Mouse (Mus musculus) stomach, embryonic 16.5 days (tissue): ENCODE data around the gene Pate2. TPM values are rescaled to one million over a fixed set of nuclear protein-coding genes. Genes with fewer than 3 reads are reported as not detected.
A peak's percentile ranks its signal among the peaks of the same experiment; 100 is the strongest.

Source experiments
- ATAC-seq: fragments of 200-750 bp; cut with Nextera tagmentation; 2 replicates; pipeline ENCODE4 v1.8.0; 2017; ENCODE audit warnings: moderate number of reproducible peaks, moderate TSS enrichment; ENCODE audit not compliant: insufficient read depth, low FRiP score
- H3K27ac ChIP-seq: fragments of 300-500 bp; sonication (generic); 2 replicates; pipeline ENCODE4 v1.5.1; 2014; ENCODE audit warnings: low read length
- H3K27me3 ChIP-seq: fragments of 300-500 bp; sonication (generic); 2 replicates; pipeline ENCODE4 v1.6.1; 2014; ENCODE audit warnings: low read length, control low read depth, mixed read lengths; ENCODE audit not compliant: control insufficient read depth, insufficient read depth
- H3K36me3 ChIP-seq: fragments of 300-500 bp; sonication (generic); 2 replicates; pipeline ENCODE4 v1.6.1; 2014; ENCODE audit warnings: low read length; ENCODE audit not compliant: control insufficient read depth, insufficient read depth
- H3K4me1 ChIP-seq: fragments of 300-500 bp; sonication (generic); 2 replicates; pipeline ENCODE4 v1.6.1; 2014; ENCODE audit warnings: low read length, control low read depth, mixed read lengths; ENCODE audit not compliant: control insufficient read depth, insufficient read depth
- H3K4me2 ChIP-seq: fragments of 300-500 bp; sonication (generic); 2 replicates; pipeline ENCODE4 v1.6.1; 2014; ENCODE audit warnings: low read depth, low read length, mixed read lengths
- H3K4me3 ChIP-seq: fragments of 300-500 bp; sonication (generic); replicated peaks from 2 replicates; pipeline ENCODE4 v1.5.1; 2014; ENCODE audit warnings: mild to moderate bottlenecking, low read length
- H3K9ac ChIP-seq: fragments of 300-500 bp; sonication (generic); 2 replicates; pipeline ENCODE4 v1.6.1; 2014; ENCODE audit warnings: low read length
- H3K9me3 ChIP-seq: fragments of 300-500 bp; sonication (generic); replicated peaks from 2 replicates; pipeline ENCODE4 v1.6.1; 2016; ENCODE audit warnings: low read length, control low read depth; ENCODE audit not compliant: control insufficient read depth
- WGBS: fragments of 180-500 bp; shearing (Covaris S2); extraction: QIAGEN DNeasy Blood & Tissue Kit; methylation state at CpG from one replicate; pipeline ENCODE4 v1.1.7; 2014; 5-methylcytosine and 5-hydroxymethylcytosine counted together
- polyA plus RNA-seq: library from polyadenylated mRNA; unstranded; fragments of >200 nt; fragmentation: Nextera tagmentation; extraction: Ambion mirVana; gene quantifications from 2 replicates; pipeline ENCODE4 v1.2.1, GENCODE M21; 2015

Gene Pate2
- polyA plus RNA-seq = 0.34 and 0.57 TPM in 2 replicates

DNA sequence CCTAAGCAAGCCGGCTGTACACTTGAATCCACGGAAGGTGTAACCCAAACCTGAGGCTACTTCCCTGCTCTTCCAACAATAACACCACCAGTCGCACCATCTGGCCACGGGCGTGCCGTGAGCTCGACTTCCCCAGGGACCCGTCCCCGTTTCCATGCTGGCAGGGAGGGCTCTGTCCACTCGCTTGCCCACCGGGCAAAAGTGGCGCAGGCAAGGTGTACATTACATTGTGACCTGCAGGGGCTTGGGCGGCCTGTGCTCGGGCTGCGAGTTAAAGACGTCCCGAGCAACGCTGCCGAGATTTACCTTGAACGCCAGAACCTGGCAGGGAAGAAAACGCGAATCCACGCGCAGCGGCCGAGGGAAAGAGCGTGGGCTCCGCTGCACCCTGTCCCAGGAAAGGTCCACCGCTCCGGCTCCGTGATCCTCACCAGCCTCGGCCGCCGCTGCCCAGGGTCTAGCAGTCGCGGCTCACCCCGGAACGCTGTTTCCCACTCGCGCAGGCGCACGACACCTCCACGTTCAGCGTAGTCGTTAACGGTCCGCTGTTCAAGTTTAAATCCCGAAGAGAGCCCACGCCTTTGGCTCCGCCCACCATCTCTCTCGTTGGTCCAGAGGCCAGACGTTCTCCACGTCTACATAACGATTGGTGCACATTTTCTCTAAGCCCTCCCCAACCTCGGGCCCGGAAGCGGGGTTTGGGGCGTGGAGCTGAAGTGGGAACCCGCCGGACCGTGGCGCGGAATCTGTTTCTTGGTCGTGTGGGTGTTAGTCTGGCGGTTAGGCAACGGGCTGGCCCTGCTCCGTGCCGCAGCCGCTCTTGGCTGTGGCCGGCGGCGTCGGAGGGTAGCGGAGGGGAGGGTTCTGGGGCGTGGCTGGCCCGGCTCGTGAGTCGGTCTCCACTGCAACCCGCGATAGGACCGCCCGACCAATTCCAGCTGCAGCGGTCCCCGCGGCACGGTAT lies at the start of gene Pate2, which contains the start of gene Hyls1:
TSS of gene Pate2 (plus strand) at position 714 of the 964 bp plus-strand sequence.
TSS of gene Hyls1 (minus strand) at position 828 of the 964 bp plus-strand sequence.
- no peaks in the 10 kb centered on the region for H3K9me3 ChIP-seq
- under 1% methylated on average over 86 of the region's 86 CpGs for WGBS
- peak within 1 kb of the TSS; percentile 89 for H3K27ac ChIP-seq
- peak within 1 kb of the TSS; percentile 68 for H3K4me3 ChIP-seq
- H3K4me2 ChIP-seq = peak within 1 kb of the TSS; percentile 79
- peaks cover 11% of the 10 kb centered on the region for H3K4me1 ChIP-seq
- peaks cover 16% of the 10 kb centered on the region for H3K36me3 ChIP-seq
- peak; percentile 99 for ATAC-seq
- H3K9ac ChIP-seq = peak within 1 kb of the TSS; percentile 92
- no peaks in the 10 kb centered on the region for H3K27me3 ChIP-seq

GRCm38 (mm10) chr9:35520631-35521348 lies 49.3 kb upstream of the Pate2 start:
- ATAC-seq = peak; percentile 22; the same call in 1 of the 2 replicates
- no peak overlapping the region for H3K27ac ChIP-seq

DNA sequence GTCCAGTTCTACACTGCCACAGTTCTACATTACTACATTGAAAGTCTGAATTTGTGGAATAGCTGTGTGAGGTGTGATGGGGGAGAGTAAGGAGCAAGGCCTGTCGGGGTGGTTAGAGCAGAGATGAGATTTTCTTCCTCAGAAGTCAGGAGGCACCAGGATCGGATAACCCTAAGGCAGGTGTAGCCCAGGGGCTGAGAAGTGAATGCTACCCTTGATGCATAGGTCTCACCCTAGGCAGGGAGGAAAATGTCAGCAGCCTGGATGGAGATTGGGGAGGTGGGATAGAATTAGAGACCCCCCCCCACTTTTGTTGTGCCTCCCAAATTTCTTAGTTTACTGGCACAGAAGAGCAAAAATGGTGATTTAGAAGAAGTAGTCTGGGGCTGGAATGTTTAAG lies 47.8 kb upstream of the Pate2 start:
- 0 out of 2 replicates have a peak, but pooled peaks cover 6% of the 10 kb centered on the region for H3K4me1 ChIP-seq

More at GRCm38 (mm10) chr9:35520631-35521348, 49.3 kb upstream of the Pate2 start:
- H3K27me3 ChIP-seq = no peaks in the 10 kb centered on the region
- no peaks in the 10 kb centered on the region for H3K9me3 ChIP-seq
- 68% methylated on average over 6 of the region's 6 CpGs for WGBS
- H3K9ac ChIP-seq = no peak overlapping the region
- no peak overlapping the region for H3K4me3 ChIP-seq
- no peaks in the 10 kb centered on the region for H3K36me3 ChIP-seq
- H3K4me2 ChIP-seq = no peak overlapping the region
- 0 out of 2 replicates have a peak, but pooled peaks cover 6% of the 10 kb centered on the region for H3K4me1 ChIP-seq

DNA sequence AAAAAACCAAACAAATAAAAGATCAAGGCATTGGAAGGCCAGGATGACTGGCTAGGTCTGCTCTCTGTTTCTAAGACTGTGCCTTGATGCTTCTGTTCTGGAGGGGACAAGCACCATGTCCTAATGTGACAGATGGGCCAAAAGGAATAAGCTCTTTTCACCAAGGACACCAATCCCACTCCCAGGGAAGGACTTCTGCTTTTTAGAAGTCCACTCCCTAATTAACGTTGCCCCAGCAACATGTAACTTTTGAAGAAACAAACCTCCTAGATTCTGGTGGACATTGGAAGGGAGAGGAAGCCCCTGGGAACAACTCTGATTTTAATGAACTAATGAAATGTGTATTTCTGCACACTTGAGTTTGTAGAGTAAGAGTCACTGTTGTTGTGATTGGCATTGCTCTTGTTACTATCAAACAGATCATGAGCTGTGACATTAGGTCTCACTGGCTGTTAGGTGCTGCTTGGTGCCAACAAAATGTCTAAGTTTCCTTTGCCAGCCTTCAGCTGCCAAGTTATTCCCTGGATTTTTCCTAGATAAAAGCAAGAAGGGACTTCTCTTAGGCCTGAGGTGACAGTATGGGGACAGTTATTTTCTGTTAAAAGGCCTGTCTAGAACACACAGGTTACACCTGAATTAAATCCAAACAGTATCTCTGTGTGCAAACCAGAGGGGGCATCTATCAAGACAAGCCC lies 47.1 kb upstream of the Pate2 start:
- Histone ChIP-seq H3K27me3 (no peaks in the 10 kb centered on the region), H3K36me3 (no peaks in the 10 kb centered on the region), H3K27ac (no peak overlapping the region), H3K4me1 (0 out of 2 replicates have a peak, but pooled peaks cover 6% of the 10 kb centered on the region), H3K4me2 (no peak overlapping the region), H3K9ac (no peak overlapping the region), H3K9me3 (no peaks in the 10 kb centered on the region), H3K4me3 (no peak overlapping the region)
- WGBS = 81% methylated on average over 1 of the region's 1 CpGs
- ATAC-seq = no peak

More for the DNA sequence above, 47.8 kb upstream of the Pate2 start:
- Histone ChIP-seq H3K4me3 (no peak overlapping the region), H3K9ac (no peak overlapping the region), H3K4me2 (no peak overlapping the region), H3K27ac (no peak overlapping the region), H3K9me3 (no peaks in the 10 kb centered on the region), H3K36me3 (no peaks in the 10 kb centered on the region), H3K27me3 (no peaks in the 10 kb centered on the region)
- WGBS = 70% methylated on average over 2 of the region's 2 CpGs
- ATAC-seq = no peak

DNA sequence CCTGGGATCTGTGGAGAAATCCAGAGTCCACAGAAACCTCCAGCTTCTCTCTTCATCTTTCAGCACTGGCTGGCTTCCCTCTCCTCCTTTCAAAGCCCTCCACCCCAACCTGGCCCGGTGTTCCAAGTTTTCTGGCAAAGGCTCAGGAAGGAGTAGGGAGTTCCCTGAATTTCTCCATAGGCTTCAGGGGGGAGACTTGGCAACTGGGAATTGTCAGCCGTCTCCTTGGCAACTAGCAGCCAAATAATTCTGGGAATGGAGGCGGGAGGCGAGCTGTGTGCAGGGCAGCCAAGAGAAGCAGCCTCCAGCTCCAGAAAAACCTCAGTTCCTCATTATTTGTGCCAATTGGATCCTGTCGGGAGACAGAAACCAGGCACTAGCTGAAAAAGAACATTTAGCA lies 46.5 kb upstream of the Pate2 start:
- 25% methylated on average over 5 of the region's 5 CpGs for WGBS
- Histone ChIP-seq H3K27ac (peak overlapping the region; percentile 74; the same call in 1 of the 2 replicates), H3K9ac (no peak overlapping the region), H3K36me3 (no peaks in the 10 kb centered on the region), H3K9me3 (no peaks in the 10 kb centered on the region), H3K27me3 (no peaks in the 10 kb centered on the region), H3K4me1 (0 out of 2 replicates have a peak, but pooled peaks cover 6% of the 10 kb centered on the region), H3K4me3 (no peak overlapping the region), H3K4me2 (no peak overlapping the region; the same call in 1 of the 2 replicates)
- ATAC-seq = peak; percentile 89; the same call in 1 of the 2 replicates

- H3K4me2 ChIP-seq = no peak overlapping the region; the same call in 1 of the 2 replicates
- no peaks in the 10 kb centered on the region for H3K36me3 ChIP-seq
- H3K27me3 ChIP-seq = no peaks in the 10 kb centered on the region
- H3K4me3 ChIP-seq = no peak overlapping the region
- 0 out of 2 replicates have a peak, but pooled peaks cover 6% of the 10 kb centered on the region for H3K4me1 ChIP-seq
- 10% methylated on average over 7 of the region's 7 CpGs for WGBS
- no peaks in the 10 kb centered on the region for H3K9me3 ChIP-seq
- peak; percentile 78 for ATAC-seq
- H3K27ac ChIP-seq = peak overlapping the region; percentile 74; the same call in 1 of the 2 replicates
- H3K9ac ChIP-seq = no peak overlapping the region
These were observed 46.1 kb upstream of the Pate2 start for GRCm38 (mm10) chr9:35523941-35524411.

DNA sequence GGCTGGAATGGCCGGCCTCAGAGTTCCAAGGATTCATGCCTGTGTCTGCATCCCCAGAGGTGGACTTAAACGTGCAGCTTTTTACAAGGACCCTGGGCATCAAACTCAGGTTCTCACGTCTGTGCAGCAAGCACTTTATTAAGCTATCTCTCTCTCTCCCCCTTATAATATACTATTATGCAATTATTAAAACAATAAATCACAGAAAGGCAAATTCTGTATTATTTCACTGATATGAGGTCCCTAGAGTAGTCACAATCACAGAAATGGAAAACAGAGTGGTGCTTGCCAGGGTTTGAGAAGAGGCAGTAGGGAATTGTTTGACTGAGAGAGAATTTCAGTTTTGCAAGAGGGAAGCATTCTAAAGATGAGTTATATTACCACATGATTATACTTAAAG lies 40.9 kb upstream of the Pate2 start:
- Histone ChIP-seq H3K36me3 (no peaks in the 10 kb centered on the region), H3K4me3 (no peak overlapping the region), H3K27me3 (no peaks in the 10 kb centered on the region), H3K9me3 (no peaks in the 10 kb centered on the region), H3K27ac (no peak overlapping the region), H3K4me1 (0 out of 2 replicates have a peak, but pooled peaks cover 1% of the 10 kb centered on the region), H3K4me2 (no peak overlapping the region), H3K9ac (no peak overlapping the region)
- WGBS = 73% methylated on average over 3 of the region's 3 CpGs
- ATAC-seq = no peak

- H3K36me3 ChIP-seq = no peaks in the 10 kb centered on the region
- WGBS = 23% methylated on average over 1 of the region's 1 CpGs
- ATAC-seq = no peak
- H3K4me1 ChIP-seq = no peaks in the 10 kb centered on the region
- H3K27ac ChIP-seq = peak overlapping the region; percentile 33; the same call in 1 of the 2 replicates
- no peak overlapping the region for H3K9ac ChIP-seq
- H3K27me3 ChIP-seq = no peaks in the 10 kb centered on the region
- no peak overlapping the region for H3K4me2 ChIP-seq
- no peak overlapping the region for H3K4me3 ChIP-seq
- no peaks in the 10 kb centered on the region for H3K9me3 ChIP-seq
These were observed 40.3 kb upstream of the Pate2 start for GRCm38 (mm10) chr9:35529796-35530195.
